ENCODE assay signal across 9 mouse cellular contexts in genomic region chr9:96713472-96714390, GRCm38 (mm10). TPM values are rescaled to one million over a fixed set of nuclear protein-coding genes. Genes with fewer than 3 reads are reported as not detected.
DNase-seq lines count a peak whose midpoint lies in the region; ATAC-seq and TF ChIP-seq lines count a peak whose summit lies in the region.
"Had no signal": no experiment of that assay in that cellular context is flagged by ENCODE, and none has a peak within 500 bp of the region (broad histone marks: within the 10 kb centered on the region; RNA-seq: fewer than 3 reads in every experiment).

No protein-coding gene starts in this region.

- no peaks in the 10 kb centered on the region for H3K27me3 ChIP-seq in hindbrain, embryonic 11.5 days (ENCODE audit: control insufficient read depth, insufficient read depth, low read length)
- H3K27me3 ChIP-seq in hindbrain, postnatal 0 days (ENCODE audit: insufficient read depth, low read length), result no peaks in the 10 kb centered on the region
- no peaks in the 10 kb centered on the region for H3K27me3 ChIP-seq in liver, embryonic 15.5 days

- no peak overlapping the region for H3K4me2 ChIP-seq in hindbrain, embryonic 11.5 days (replicated peaks; ENCODE audit: low read depth, low read length)
- no peak overlapping the region for H3K4me2 ChIP-seq in hindbrain, postnatal 0 days (ENCODE audit: low read depth, low read length)
- H3K4me2 ChIP-seq in liver, embryonic 15.5 days, result peak overlapping the region; percentile 55

- H3K36me3 ChIP-seq in hindbrain, embryonic 11.5 days (ENCODE audit: control insufficient read depth, insufficient read depth, low read length), result no peaks in the 10 kb centered on the region
- no peaks in the 10 kb centered on the region for H3K36me3 ChIP-seq in hindbrain, postnatal 0 days (ENCODE audit: insufficient read depth, low read length)
- 0 out of 2 replicates have a peak, but pooled peaks cover 6% of the 10 kb centered on the region for H3K36me3 ChIP-seq in liver, embryonic 15.5 days (replicated peaks)

- H3K27ac ChIP-seq in hindbrain, embryonic 11.5 days (ENCODE audit: low read depth, low read length), result peak overlapping the region; percentile 33; the same call in 1 of the 2 replicates
- no peak overlapping the region for H3K27ac ChIP-seq in hindbrain, postnatal 0 days
- no peak overlapping the region for H3K27ac ChIP-seq in bone marrow, adult 2 months (ENCODE audit: control insufficient read depth, insufficient read depth, low read depth, low read length, poor library complexity)
- H3K27ac ChIP-seq in liver, embryonic 15.5 days (replicated peaks), result no peak overlapping the region

- DNase-seq in hindbrain, embryonic 11.5 days (ENCODE audit: low spot score), result no peak
- no peak for DNase-seq in hindbrain, postnatal 0 days (ENCODE audit: low spot score)
- DNase-seq in CD4-positive, CD25-positive, alpha-beta regulatory T cell, adult 2 months (ENCODE audit: low read depth, low spot score), result peak; percentile 41
- DNase-seq in layer of hippocampus, adult 11-12 months (ENCODE audit: low spot score), result no peak
- no peak for DNase-seq in spleen, adult 18-20 months
- DNase-seq in layer of hippocampus, postnatal 10 days (ENCODE audit: low spot score in 2 of 2), result no peak
- DNase-seq: cerebellum, adult 11 months had no signal

- TF ChIP-seq POLR2A in bone marrow, adult 2 months (IDR thresholded peaks at IDR 0.05; ENCODE audit: borderline replicate concordance, control insufficient read depth, low read depth, low read length), result no peak

- no peak overlapping the region for H3K4me3 ChIP-seq in hindbrain, embryonic 11.5 days (ENCODE audit: low read depth, low read length)
- no peak overlapping the region for H3K4me3 ChIP-seq in hindbrain, postnatal 0 days (ENCODE audit: low read length)
- peak overlapping the region; percentile 57 for H3K4me3 ChIP-seq in bone marrow, adult 2 months (replicated peaks; ENCODE audit: control insufficient read depth, low read depth, low read length)
- peak overlapping the region; percentile 40 for H3K4me3 ChIP-seq in liver, embryonic 15.5 days (replicated peaks)

- 75% methylated on average over 14 of the region's 14 CpGs for WGBS in hindbrain, embryonic 11.5 days
- 72% methylated on average over 14 of the region's 14 CpGs for WGBS in hindbrain, postnatal 0 days
- 68% methylated on average over 14 of the region's 14 CpGs for WGBS in bone marrow, adult 2 months
- 69% methylated on average over 14 of the region's 14 CpGs for WGBS in liver, embryonic 15.5 days (ENCODE audit: insufficient replicate concordance)

- H3K9ac ChIP-seq in hindbrain, embryonic 11.5 days (ENCODE audit: low read depth, low read length), result no peak overlapping the region
- no peak overlapping the region for H3K9ac ChIP-seq in hindbrain, postnatal 0 days (replicated peaks; ENCODE audit: low read length)
- H3K9ac ChIP-seq in liver, embryonic 15.5 days, result no peak overlapping the region

- TF ChIP-seq CTCF in hindbrain, postnatal 0 days (IDR thresholded peaks at IDR 0.05; ENCODE audit: low read depth), result no peak
- no peak for TF ChIP-seq CTCF in bone marrow, adult 2 months (IDR thresholded peaks at IDR 0.05; ENCODE audit: control insufficient read depth, insufficient read depth, low read length)

- no peaks in the 10 kb centered on the region for H3K4me1 ChIP-seq in hindbrain, embryonic 11.5 days (replicated peaks; ENCODE audit: control insufficient read depth, insufficient read depth, low read length)
- peaks cover 3% of the 10 kb centered on the region; the same call in 1 of the 2 replicates for H3K4me1 ChIP-seq in hindbrain, postnatal 0 days (ENCODE audit: insufficient read depth, low read length)
- peaks cover 3% of the 10 kb centered on the region for H3K4me1 ChIP-seq in bone marrow, adult 2 months (ENCODE audit: control insufficient read depth, insufficient read depth, low read length)
- H3K4me1 ChIP-seq in liver, embryonic 15.5 days (replicated peaks), result peaks cover 29% of the 10 kb centered on the region

- no peaks in the 10 kb centered on the region for H3K9me3 ChIP-seq in hindbrain, embryonic 11.5 days (ENCODE audit: control insufficient read depth, low read length)
- H3K9me3 ChIP-seq in hindbrain, postnatal 0 days (ENCODE audit: low read length), result no peaks in the 10 kb centered on the region
- no peaks in the 10 kb centered on the region for H3K9me3 ChIP-seq in liver, embryonic 15.5 days (replicated peaks)

- no peak for ATAC-seq in hindbrain, embryonic 11.5 days (ENCODE audit: low FRiP score)
- no peak for ATAC-seq in hindbrain, postnatal 0 days
- ATAC-seq in liver, embryonic 15.5 days (ENCODE audit: insufficient read depth), result no peak

RNA-seq across cellular contexts. Expression of gene Zbtb38, which starts 38.9 kb away (rescaled TPM):
- 11.1 and 14.3 TPM in 2 replicates for polyA plus RNA-seq in hindbrain, embryonic 11.5 days (2014; fragmentation: Nextera tagmentation; extraction: Ambion mirVana)
- total RNA-seq in hindbrain, postnatal 0 days (2014; rRNA removed), result 36.2 and 46.5 TPM in 2 replicates
- 36.6 and 38.7 TPM in 2 replicates for polyA plus RNA-seq in hindbrain, postnatal 0 days (2015; fragmentation: Nextera tagmentation; extraction: Ambion mirVana)
- polyA plus RNA-seq in bone marrow, adult 2 months (2011; ENCODE audit: insufficient read depth, insufficient read length, low replicate concordance, missing spikeins), result 5.6 and 14.8 TPM in 2 replicates
- polyA plus RNA-seq in liver, embryonic 15.5 days (2015; fragmentation: Nextera tagmentation; extraction: Ambion mirVana), result 5.3 and 5.9 TPM in 2 replicates
- 10 to 100 TPM; 42.3 to 45.2 TPM for total RNA-seq in layer of hippocampus, postnatal 10 days (2021)

Comparison
In these comparisons a context has a peak if more than half of its experiments do, and no peak if none do; other contexts are left out.
1. H3K4me3 ChIP-seq: peak in bone marrow, adult 2 months (single experiment) and liver, embryonic 15.5 days (single experiment); none in hindbrain, embryonic 11.5 days (single experiment) and hindbrain, postnatal 0 days (single experiment).